In genomic region chr19:37695146-37695545, GRCm38 (mm10) we compare ENCODE assay signal across 25 mouse cellular contexts. TPM values are rescaled to one million over a fixed set of nuclear protein-coding genes. Genes with fewer than 3 reads are reported as not detected.
"Had no signal": no experiment of that assay in that cellular context is flagged by ENCODE, and none has a peak within 500 bp of the region (broad histone marks: within the 10 kb centered on the region; RNA-seq: fewer than 3 reads in every experiment).

No protein-coding gene starts in this region.

- H3K9me3 ChIP-seq: heart, embryonic 10.5 days; heart, embryonic 12.5 days; limb, embryonic 13.5 days; limb, embryonic 15.5 days had no signal

- ATAC-seq: hindbrain, postnatal 0 days; intestine, embryonic 16.5 days had no signal

- H3K27ac ChIP-seq: gastrocnemius, adult 2 months; heart, embryonic 10.5 days; hindbrain, embryonic 14.5 days; hindbrain, postnatal 0 days; limb, embryonic 13.5 days; limb, embryonic 15.5 days; liver, embryonic 14.5 days had no signal

- DNase-seq: gastrocnemius, adult 2 months; gastrocnemius, postnatal 10 days; gastrocnemius, postnatal 25 days; heart, adult 18-20 months; heart, postnatal 10 days; kidney, adult 11 months; kidney, adult 2 months; kidney, postnatal 14 days; layer of hippocampus, adult 9-11 months; layer of hippocampus, postnatal 36 days; left cerebral cortex, postnatal 4 days had no signal

- H3K9ac ChIP-seq: heart, embryonic 12.5 days; hindbrain, embryonic 14.5 days; limb, embryonic 13.5 days; limb, embryonic 15.5 days; liver, embryonic 14.5 days had no signal

- H3K4me2 ChIP-seq: hindbrain, embryonic 14.5 days; limb, embryonic 15.5 days had no signal

- H3K36me3 ChIP-seq: heart, embryonic 10.5 days; heart, embryonic 12.5 days; limb, embryonic 13.5 days; limb, embryonic 15.5 days had no signal

- H3K4me3 ChIP-seq: gastrocnemius, adult 2 months had no signal

RNA-seq across cellular contexts. Expression of gene Cyp26a1, which starts 2.5 kb away (rescaled TPM):
- polyA plus RNA-seq: hindbrain, postnatal 0 days; large intestine, adult 2 months had no signal

RNA-seq across cellular contexts. Expression of gene Cyp26c1, which starts 9.8 kb away (rescaled TPM):
- polyA plus RNA-seq: frontal cortex, adult 2 months; heart, embryonic 12.5 days; heart, embryonic 14.5 days; heart, embryonic 16.5 days; hindbrain, embryonic 14.5 days; hindbrain, postnatal 0 days; intestine, embryonic 14.5 days; intestine, embryonic 16.5 days; kidney, embryonic 14.5 days; limb, embryonic 15.5 days had no signal
